Mouse (Mus musculus) olfactory bulb, adult 2 months (tissue): Measurements from ENCODE around the gene Mdga2.

ENCODE experiments used
- CTCF ChIP-seq: fragments of 200-500 bp; IDR thresholded peaks from 2 replicates; pipeline ENCODE4 v1.5.1; 2012; ENCODE audit warnings: low read depth, mild to moderate bottlenecking, low read length, moderate library complexity; ENCODE audit not compliant: insufficient read depth
- POLR2A ChIP-seq: fragments of 200-500 bp; IDR thresholded peaks from 2 replicates; pipeline ENCODE4 v1.6.1; 2012; ENCODE audit warnings: mild to moderate bottlenecking, low read depth, low read length, moderate library complexity; ENCODE audit not compliant: insufficient read depth

GRCm38 (mm10) chr12:67009191-67009590 is 213.2 kb downstream of the Mdga2 start:
- TF ChIP-seq CTCF (no peak), POLR2A (no peak)
